Mouse (Mus musculus) adrenal gland, adult 2 months (tissue): ENCODE results near the gene Gfy. TPM values are rescaled to one million over a fixed set of nuclear protein-coding genes. Genes with fewer than 3 reads are reported as not detected.

Experiments used
- microRNA-seq, 2 experiments: library from miRNA; unstranded; fragments of <30 nt; microRNA quantifications; one replicate each; pipeline ENCODE4 v1.2.0; 2021
- polyA plus RNA-seq: library from polyadenylated mRNA; depleted of rRNA; stranded (reverse); fragments of >200 nt; gene quantifications from 2 replicates; pipeline ENCODE4 v1.2.3, GENCODE M21; 2012; rRNA removed
- total RNA-seq, 2 experiments: library from RNA; stranded (reverse); gene quantifications; 2 replicates each; pipeline ENCODE4 v1.2.3; 2021

Gfy gene
- total and polyA plus RNA-seq, 3 experiments = not detected

Small RNA genes within 50 kb of the gene (microRNA-seq; reads per million reads assigned to microRNA genes)
- 36.7 to 70.3 reads per million in 2 experiments for gene Mir5121
- 0 reads per million in 2 experiments for gene Mir7055

Other genes starting within 250 kb of the Gfy start
Only the 30 nearest of the 34 such genes appear.
- gene Cpt1c, start 204.7 kb downstream of the Gfy start, total RNA-seq = 10 to 100 TPM in 1 of 2 experiments, 1 to 10 TPM in 1; 7.3 to 13.5 TPM
- gene Cpt1c, start 204.7 kb downstream of the Gfy start, polyA plus RNA-seq = 29.6 and 37.5 TPM in 2 replicates
- gene Prmt1, start 193.0 kb downstream of the Gfy start, total RNA-seq = 100 to 1,000 TPM; 166 to 234 TPM
- gene Prmt1, start 193.0 kb downstream of the Gfy start, polyA plus RNA-seq = 101 and 122 TPM in 2 replicates
- gene Irf3, start 181.9 kb downstream of the Gfy start, total RNA-seq = 100 to 1,000 TPM; 105 to 130 TPM
- gene Irf3, start 181.9 kb downstream of the Gfy start, polyA plus RNA-seq = 93.3 and 98.1 TPM in 2 replicates
- gene Bcl2l12, start 180.9 kb downstream of the Gfy start, total RNA-seq = 10 to 100 TPM; 20.1 to 20.3 TPM
- 40.4 and 50.3 TPM in 2 replicates for gene Bcl2l12, start 180.9 kb downstream of the Gfy start, polyA plus RNA-seq
- 10 to 100 TPM; 72.0 to 83.7 TPM for gene Scaf1, start 163.2 kb downstream of the Gfy start, total RNA-seq
- 117 and 121 TPM in 2 replicates for gene Scaf1, start 163.2 kb downstream of the Gfy start, polyA plus RNA-seq
- 100 to 1,000 TPM in 1 of 2 experiments, 10 to 100 TPM in 1; 93.7 to 118 TPM for gene Rras, start 161.6 kb downstream of the Gfy start, total RNA-seq
- 161 and 176 TPM in 2 replicates for gene Rras, start 161.6 kb downstream of the Gfy start, polyA plus RNA-seq
- gene Prr12, start 126.7 kb downstream of the Gfy start, total RNA-seq = 10 to 100 TPM; 40.2 to 49.7 TPM
- gene Prr12, start 126.7 kb downstream of the Gfy start, polyA plus RNA-seq = 17.7 and 21.3 TPM in 2 replicates
- gene Nosip, start 117.1 kb downstream of the Gfy start, total RNA-seq = 10 to 100 TPM; 40.2 to 58.1 TPM
- gene Nosip, start 117.1 kb downstream of the Gfy start, polyA plus RNA-seq = 89.9 and 97.9 TPM in 2 replicates
- 10 to 100 TPM; 20.9 to 21.9 TPM for gene Prrg2, start 116.9 kb downstream of the Gfy start, total RNA-seq
- 70.3 and 85.2 TPM in 2 replicates for gene Prrg2, start 116.9 kb downstream of the Gfy start, polyA plus RNA-seq
- gene Rcn3, start 87.3 kb downstream of the Gfy start, total RNA-seq = 10 to 100 TPM; 26.5 to 50.3 TPM
- 93.3 and 104 TPM in 2 replicates for gene Rcn3, start 87.3 kb downstream of the Gfy start, polyA plus RNA-seq
- gene Fcgrt, start 75.7 kb downstream of the Gfy start, total RNA-seq = 100 to 1,000 TPM in 1 of 2 experiments, 10 to 100 TPM in 1; 84.8 to 154 TPM
- 186 and 187 TPM in 2 replicates for gene Fcgrt, start 75.7 kb downstream of the Gfy start, polyA plus RNA-seq
- gene Rps11, start 55.1 kb downstream of the Gfy start, total RNA-seq = 1,000 to 10,000 TPM; 1,290 to 1,478 TPM
- 60.0 and 80.0 TPM in 2 replicates for gene Rps11, start 55.1 kb downstream of the Gfy start, polyA plus RNA-seq
- gene Rpl13a, start 50.8 kb downstream of the Gfy start, total RNA-seq = 1,000 to 10,000 TPM; 1,285 to 1,750 TPM
- 476 and 515 TPM in 2 replicates for gene Rpl13a, start 50.8 kb downstream of the Gfy start, polyA plus RNA-seq
- not detected for gene Gm45713, start 43.3 kb downstream of the Gfy start, total RNA-seq
- gene Gm45713, start 43.3 kb downstream of the Gfy start, polyA plus RNA-seq = 6.3 and 7.4 TPM in 2 replicates
- 10 to 100 TPM; 20.5 to 25.3 TPM for gene Flt3l, start 43.1 kb downstream of the Gfy start, total RNA-seq
- 122 TPM in 2 replicates for gene Flt3l, start 43.1 kb downstream of the Gfy start, polyA plus RNA-seq
- gene Pih1d1, start 25.3 kb downstream of the Gfy start, total RNA-seq = 10 to 100 TPM; 52.2 to 69.2 TPM
- gene Pih1d1, start 25.3 kb downstream of the Gfy start, polyA plus RNA-seq = 46.1 and 50.8 TPM in 2 replicates
- gene Aldh16a1, start 25.0 kb downstream of the Gfy start, total RNA-seq = 10 to 100 TPM; 81.3 to 92.6 TPM
- 84.4 and 86.6 TPM in 2 replicates for gene Aldh16a1, start 25.0 kb downstream of the Gfy start, polyA plus RNA-seq
- under 1 TPM; 0.14 to 0.35 TPM for gene Slc17a7, start 15.6 kb downstream of the Gfy start, total RNA-seq
- gene Slc17a7, start 15.6 kb downstream of the Gfy start, polyA plus RNA-seq = 0.10 and 0.11 TPM in 2 replicates
- not detected for gene Pth2, start 1.4 kb upstream of the Gfy start, total RNA-seq
- gene Pth2, start 1.4 kb upstream of the Gfy start, polyA plus RNA-seq = not detected in 2 replicates
- under 1 TPM in 1 of 2 experiments, not detected in 1; 0.14 TPM for gene Ccdc155, start 25.3 kb upstream of the Gfy start, total RNA-seq
- gene Ccdc155, start 25.3 kb upstream of the Gfy start, polyA plus RNA-seq = 0.30 TPM in 2 replicates
- not detected for gene Dkkl1, start 32.6 kb upstream of the Gfy start, total RNA-seq
- not detected in 2 replicates for gene Dkkl1, start 32.6 kb upstream of the Gfy start, polyA plus RNA-seq
- 1 to 10 TPM; 8.3 to 9.2 TPM for gene Tead2, start 36.2 kb upstream of the Gfy start, total RNA-seq
- 12.4 and 12.6 TPM in 2 replicates for gene Tead2, start 36.2 kb upstream of the Gfy start, polyA plus RNA-seq
- 1 to 10 TPM; 2.9 to 5.2 TPM for gene Cd37, start 59.5 kb upstream of the Gfy start, total RNA-seq
- gene Cd37, start 59.5 kb upstream of the Gfy start, polyA plus RNA-seq = 10.9 and 14.3 TPM in 2 replicates
- not detected for gene Slc6a16, start 61.5 kb upstream of the Gfy start, total RNA-seq
- gene Slc6a16, start 61.5 kb upstream of the Gfy start, polyA plus RNA-seq = 0.04 TPM in 1 of 2 replicates, not detected in the other
- not detected for gene Slc6a21, start 97.9 kb upstream of the Gfy start, total RNA-seq
- not detected in 2 replicates for gene Slc6a21, start 97.9 kb upstream of the Gfy start, polyA plus RNA-seq
- gene Trpm4, start 154.2 kb upstream of the Gfy start, total RNA-seq = 1 to 10 TPM; 5.2 to 9.4 TPM
- 8.8 and 11.2 TPM in 2 replicates for gene Trpm4, start 154.2 kb upstream of the Gfy start, polyA plus RNA-seq
- under 1 TPM in 1 of 2 experiments, not detected in 1; 0.23 TPM for gene Hrc, start 155.7 kb upstream of the Gfy start, total RNA-seq
- 0.18 TPM in 1 of 2 replicates, not detected in the other for gene Hrc, start 155.7 kb upstream of the Gfy start, polyA plus RNA-seq
- 1 to 10 TPM; 1.1 to 2.8 TPM for gene Ppfia3, start 187.4 kb upstream of the Gfy start, total RNA-seq
- gene Ppfia3, start 187.4 kb upstream of the Gfy start, polyA plus RNA-seq = 4.3 and 4.7 TPM in 2 replicates
- 1 to 10 TPM; 2.4 to 3.8 TPM for gene Lin7b, start 191.0 kb upstream of the Gfy start, total RNA-seq
- 5.7 and 10.3 TPM in 2 replicates for gene Lin7b, start 191.0 kb upstream of the Gfy start, polyA plus RNA-seq
- gene Snrnp70, start 216.2 kb upstream of the Gfy start, total RNA-seq = 100 to 1,000 TPM; 219 to 278 TPM
- gene Snrnp70, start 216.2 kb upstream of the Gfy start, polyA plus RNA-seq = 230 and 236 TPM in 2 replicates